Mouse (Mus musculus) C2C12 (cell line): ENCODE data around the gene Mrps33.

Source experiments
- CEBPB ChIP-seq: IDR thresholded peaks from one replicate; pipeline ENCODE4 v1.6.1; 2011; ENCODE audit warnings: low read depth, mild to moderate bottlenecking, control low read depth, moderate library complexity
- CTCF ChIP-seq: IDR thresholded peaks from one replicate; pipeline ENCODE4 v1.5.1; 2011; ENCODE audit not compliant: control insufficient read depth, insufficient read depth, insufficient read length
- FOSL1 ChIP-seq: IDR thresholded peaks from one replicate; pipeline ENCODE4 v1.8.0; 2011; ENCODE audit warnings: mild to moderate bottlenecking, low read length; ENCODE audit not compliant: poor library complexity, insufficient read depth, severe bottlenecking
- MAX ChIP-seq: IDR thresholded peaks from one replicate; pipeline ENCODE4 v1.6.1; 2011; ENCODE audit warnings: mild to moderate bottlenecking, control low read depth
- MYOD1 ChIP-seq: IDR thresholded peaks from one replicate; pipeline ENCODE4 v1.6.1; 2011; ENCODE audit warnings: low read depth; ENCODE audit not compliant: control insufficient read depth, insufficient read length
- MYOG ChIP-seq: IDR thresholded peaks from one replicate; pipeline ENCODE4 v1.6.1; 2011; ENCODE audit not compliant: control insufficient read depth, insufficient read length; ENCODE audit errors: extremely low read depth
- USF1 ChIP-seq: IDR thresholded peaks from one replicate; pipeline ENCODE4 v1.6.1; 2011; ENCODE audit warnings: low read depth, mild to moderate bottlenecking, control low read depth, moderate library complexity

DNA sequence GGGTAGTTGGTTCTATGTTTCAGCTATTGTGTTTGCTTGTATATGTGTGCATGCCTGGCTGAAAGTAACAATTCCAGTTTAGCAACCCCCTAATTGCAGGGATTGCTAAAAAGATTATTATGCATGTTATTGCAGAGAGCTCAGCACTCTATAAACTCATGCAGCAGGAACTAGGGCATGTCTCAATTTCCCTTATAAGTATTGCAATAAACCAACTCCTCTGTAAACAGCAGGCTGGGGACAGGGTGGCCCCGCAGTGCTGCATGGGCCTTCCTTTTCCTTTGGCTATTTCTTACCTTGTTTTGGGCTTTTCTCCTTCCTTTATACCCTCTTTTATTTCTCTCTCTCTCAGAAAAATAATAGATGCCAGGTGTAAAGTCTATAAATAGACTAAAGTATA lies 32.3 kb downstream of the Mrps33 start:
- TF ChIP-seq CTCF (no peak), USF1 (no peak), MAX (no peak), MYOG (no peak), MYOD1 (no peak), CEBPB (no peak), FOSL1 (no peak)
